Mouse (Mus musculus): ENCODE results near the gene Slc35f4. TPM values are rescaled to one million over a fixed set of nuclear protein-coding genes. Genes with fewer than 3 reads are reported as not detected.

Slc35f4 gene
- polyA plus RNA-seq, 1 experiment, result 0.20 TPM

- no peak overlapping the region for H3K27ac ChIP-seq (ENCODE audit: control insufficient read depth, insufficient read depth, low read depth, low read length)
- no peak overlapping the region for H3K4me3 ChIP-seq (ENCODE audit: control insufficient read depth, low read depth, low read length)
- TF ChIP-seq CTCF (IDR thresholded peaks at IDR 0.05; ENCODE audit: control insufficient read depth, insufficient read depth, insufficient replicate concordance, low read depth, low read length) (no peak), POLR2A (IDR thresholded peaks at IDR 0.05; ENCODE audit: control insufficient read depth, low read depth, low read length) (no peak)
- no peaks in the 10 kb centered on the region for H3K36me3 ChIP-seq (ENCODE audit: control insufficient read depth, insufficient read depth, low read length)
- no peaks in the 10 kb centered on the region for H3K27me3 ChIP-seq (ENCODE audit: control insufficient read depth, insufficient read depth, low read length)
- H3K4me1 ChIP-seq (ENCODE audit: control insufficient read depth, insufficient read depth, low read length), result no peaks in the 10 kb centered on the region
These were observed 72.1 kb downstream of the Slc35f4 start for GRCm38 (mm10) chr14:49453782-49454181.

DNA sequence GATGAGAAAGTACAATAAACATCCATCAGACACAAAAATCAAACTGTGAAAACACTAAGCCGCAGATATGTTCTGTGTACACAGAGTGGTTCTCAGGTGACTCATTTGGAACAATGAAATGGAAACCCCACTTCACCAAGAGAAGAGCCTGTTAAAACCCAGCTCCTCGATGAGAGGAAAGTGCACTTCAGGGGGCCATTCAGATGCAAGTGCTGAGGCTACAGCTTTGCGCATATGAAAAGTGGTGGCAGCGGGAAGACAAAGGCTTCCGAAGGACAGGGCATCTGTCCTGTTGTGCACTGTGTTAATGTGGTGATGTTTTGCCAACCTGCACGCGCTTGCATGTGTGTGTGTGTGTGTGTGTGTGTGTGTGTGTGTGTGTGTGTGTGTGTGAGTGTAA lies 78.2 kb downstream of the Slc35f4 start:
- TF ChIP-seq CTCF (IDR thresholded peaks at IDR 0.05; ENCODE audit: control insufficient read depth, insufficient read depth, insufficient replicate concordance, low read depth, low read length) (no peak), POLR2A (IDR thresholded peaks at IDR 0.05; ENCODE audit: control insufficient read depth, low read depth, low read length) (no peak)
- Histone ChIP-seq H3K36me3 (ENCODE audit: control insufficient read depth, insufficient read depth, low read length) (no peaks in the 10 kb centered on the region), H3K4me3 (ENCODE audit: control insufficient read depth, low read depth, low read length) (no peak overlapping the region), H3K27me3 (ENCODE audit: control insufficient read depth, insufficient read depth, low read length) (no peaks in the 10 kb centered on the region), H3K27ac (ENCODE audit: control insufficient read depth, insufficient read depth, low read depth, low read length) (no peak overlapping the region), H3K4me1 (ENCODE audit: control insufficient read depth, insufficient read depth, low read length) (no peaks in the 10 kb centered on the region)

DNA sequence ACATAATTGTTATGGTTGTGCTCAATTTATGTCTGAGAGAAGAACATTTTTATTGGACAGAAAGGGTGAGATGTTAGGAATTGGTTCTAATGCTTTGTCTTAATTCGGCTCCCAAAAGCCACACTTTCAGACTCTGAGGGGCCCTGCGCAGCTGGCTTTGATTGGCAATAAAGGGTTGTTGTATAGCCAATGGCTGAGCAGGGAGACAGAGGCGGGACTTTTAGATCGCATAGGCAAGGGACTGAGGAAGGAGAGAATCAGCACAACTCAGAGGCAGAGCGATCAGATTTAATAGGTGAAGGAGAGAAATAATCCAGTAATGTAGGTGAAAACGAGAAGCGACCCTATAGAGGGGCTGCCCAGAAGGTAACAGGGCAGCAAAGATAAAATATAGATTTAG lies 79.4 kb downstream of the Slc35f4 start:
- Histone ChIP-seq H3K4me1 (ENCODE audit: control insufficient read depth, insufficient read depth, low read length) (no peaks in the 10 kb centered on the region), H3K36me3 (ENCODE audit: control insufficient read depth, insufficient read depth, low read length) (no peaks in the 10 kb centered on the region), H3K27me3 (ENCODE audit: control insufficient read depth, insufficient read depth, low read length) (no peaks in the 10 kb centered on the region), H3K27ac (ENCODE audit: control insufficient read depth, insufficient read depth, low read depth, low read length) (no peak overlapping the region), H3K4me3 (ENCODE audit: control insufficient read depth, low read depth, low read length) (no peak overlapping the region)
- TF ChIP-seq POLR2A (IDR thresholded peaks at IDR 0.05; ENCODE audit: control insufficient read depth, low read depth, low read length), result no peak
- no peak for TF ChIP-seq CTCF (IDR thresholded peaks at IDR 0.05; ENCODE audit: control insufficient read depth, insufficient read depth, insufficient replicate concordance, low read depth, low read length)

DNA sequence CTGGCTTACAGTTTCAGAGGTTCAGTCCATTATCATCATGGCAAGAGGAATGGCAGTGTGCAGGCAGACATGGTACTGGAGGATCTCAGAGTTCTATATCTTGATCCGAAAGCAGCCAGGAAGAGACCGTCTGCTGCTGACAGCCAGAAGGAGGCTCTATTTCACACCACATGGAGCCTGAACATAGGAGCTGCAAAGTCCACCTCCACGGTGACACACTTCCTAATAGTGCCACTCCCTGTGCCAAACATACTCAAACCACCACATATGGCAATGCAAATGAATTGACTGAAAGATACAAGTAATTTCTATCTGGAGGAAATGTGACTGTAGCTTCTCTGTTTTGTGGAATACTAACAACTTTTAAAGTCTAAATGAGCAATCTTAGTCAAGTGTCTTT lies 89.0 kb downstream of the Slc35f4 start:
- no peak overlapping the region for H3K4me3 ChIP-seq (ENCODE audit: control insufficient read depth, low read depth, low read length)
- H3K4me1 ChIP-seq (ENCODE audit: control insufficient read depth, insufficient read depth, low read length), result no peaks in the 10 kb centered on the region
- H3K27ac ChIP-seq (ENCODE audit: control insufficient read depth, insufficient read depth, low read depth, low read length), result no peak overlapping the region
- no peaks in the 10 kb centered on the region for H3K36me3 ChIP-seq (ENCODE audit: control insufficient read depth, insufficient read depth, low read length)
- no peak for TF ChIP-seq POLR2A (IDR thresholded peaks at IDR 0.05; ENCODE audit: control insufficient read depth, low read depth, low read length)
- TF ChIP-seq CTCF (IDR thresholded peaks at IDR 0.05; ENCODE audit: control insufficient read depth, insufficient read depth, insufficient replicate concordance, low read depth, low read length), result no peak
- no peaks in the 10 kb centered on the region for H3K27me3 ChIP-seq (ENCODE audit: control insufficient read depth, insufficient read depth, low read length)

DNA sequence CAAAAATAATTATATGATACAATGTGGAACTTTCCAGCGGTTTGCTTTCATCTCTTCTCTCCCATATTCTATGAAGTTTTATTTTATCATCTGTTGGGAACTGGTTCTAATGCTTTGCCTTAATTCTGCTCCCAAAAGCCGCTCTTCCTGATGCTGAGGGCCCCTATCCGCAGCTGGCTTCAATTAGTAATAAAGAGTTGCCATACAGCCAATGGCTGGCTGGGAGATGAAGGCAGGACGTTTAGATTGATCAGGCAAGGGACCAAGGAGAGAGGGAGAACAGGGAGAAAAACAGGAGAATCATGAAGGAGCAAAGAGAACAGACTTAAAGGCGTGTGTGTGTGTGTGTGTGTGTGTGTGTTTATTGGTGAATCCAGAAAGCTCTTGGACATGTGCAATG lies 94.0 kb downstream of the Slc35f4 start:
- H3K27me3 ChIP-seq (ENCODE audit: control insufficient read depth, insufficient read depth, low read length), result no peaks in the 10 kb centered on the region
- H3K27ac ChIP-seq (ENCODE audit: control insufficient read depth, insufficient read depth, low read depth, low read length), result no peak overlapping the region
- H3K4me1 ChIP-seq (ENCODE audit: control insufficient read depth, insufficient read depth, low read length), result no peaks in the 10 kb centered on the region
- no peak for TF ChIP-seq POLR2A (IDR thresholded peaks at IDR 0.05; ENCODE audit: control insufficient read depth, low read depth, low read length)
- no peak for TF ChIP-seq CTCF (IDR thresholded peaks at IDR 0.05; ENCODE audit: control insufficient read depth, insufficient read depth, insufficient replicate concordance, low read depth, low read length)
- no peaks in the 10 kb centered on the region for H3K36me3 ChIP-seq (ENCODE audit: control insufficient read depth, insufficient read depth, low read length)
- H3K4me3 ChIP-seq (ENCODE audit: control insufficient read depth, low read depth, low read length), result no peak overlapping the region

GRCm38 (mm10) chr14:49392482-49392881 lies 133.4 kb downstream of the Slc35f4 start:
- Histone ChIP-seq H3K36me3 (ENCODE audit: control insufficient read depth, insufficient read depth, low read length) (no peaks in the 10 kb centered on the region), H3K4me1 (ENCODE audit: control insufficient read depth, insufficient read depth, low read length) (no peaks in the 10 kb centered on the region), H3K4me3 (ENCODE audit: control insufficient read depth, low read depth, low read length) (no peak overlapping the region), H3K27me3 (ENCODE audit: control insufficient read depth, insufficient read depth, low read length) (no peaks in the 10 kb centered on the region), H3K27ac (ENCODE audit: control insufficient read depth, insufficient read depth, low read depth, low read length) (no peak overlapping the region)
- TF ChIP-seq POLR2A (IDR thresholded peaks at IDR 0.05; ENCODE audit: control insufficient read depth, low read depth, low read length) (no peak), CTCF (IDR thresholded peaks at IDR 0.05; ENCODE audit: control insufficient read depth, insufficient read depth, insufficient replicate concordance, low read depth, low read length) (peak; percentile 6; the same call in 1 of the 2 replicates)

DNA sequence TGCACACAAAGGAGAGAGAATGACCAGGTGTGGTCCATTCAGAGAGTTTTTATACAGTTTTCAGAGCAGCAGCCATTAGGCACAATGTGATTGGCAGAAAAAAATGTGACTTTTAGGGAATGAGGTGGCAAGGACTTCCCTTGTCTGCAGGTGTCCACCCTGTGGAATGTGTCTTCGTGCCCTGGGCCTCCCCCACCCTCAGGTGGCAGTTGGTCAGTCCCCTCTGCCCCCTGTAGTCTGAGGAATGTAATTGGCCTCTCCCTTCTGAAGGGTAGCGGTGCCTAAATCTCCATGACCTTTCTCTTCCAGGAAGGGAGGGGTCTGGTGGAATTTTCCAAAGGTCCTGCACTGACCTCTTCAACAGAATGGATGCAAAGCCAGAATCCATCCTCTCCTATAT lies 163.7 kb downstream of the Slc35f4 start:
- Histone ChIP-seq H3K36me3 (ENCODE audit: control insufficient read depth, insufficient read depth, low read length) (no peaks in the 10 kb centered on the region), H3K27me3 (ENCODE audit: control insufficient read depth, insufficient read depth, low read length) (no peaks in the 10 kb centered on the region), H3K27ac (ENCODE audit: control insufficient read depth, insufficient read depth, low read depth, low read length) (no peak overlapping the region), H3K4me1 (ENCODE audit: control insufficient read depth, insufficient read depth, low read length) (peaks cover 3% of the 10 kb centered on the region; the same call in 1 of the 2 replicates), H3K4me3 (ENCODE audit: control insufficient read depth, low read depth, low read length) (no peak overlapping the region)
- no peak for TF ChIP-seq POLR2A (IDR thresholded peaks at IDR 0.05; ENCODE audit: control insufficient read depth, low read depth, low read length)
- TF ChIP-seq CTCF (IDR thresholded peaks at IDR 0.05; ENCODE audit: control insufficient read depth, insufficient read depth, insufficient replicate concordance, low read depth, low read length), result no peak

- H3K27me3 ChIP-seq (ENCODE audit: control insufficient read depth, insufficient read depth, low read length), result no peaks in the 10 kb centered on the region
- H3K4me3 ChIP-seq (ENCODE audit: control insufficient read depth, low read depth, low read length), result no peak overlapping the region
- H3K4me1 ChIP-seq (ENCODE audit: control insufficient read depth, insufficient read depth, low read length), result no peaks in the 10 kb centered on the region
- no peak overlapping the region for H3K27ac ChIP-seq (ENCODE audit: control insufficient read depth, insufficient read depth, low read depth, low read length)
- H3K36me3 ChIP-seq (ENCODE audit: control insufficient read depth, insufficient read depth, low read length), result no peaks in the 10 kb centered on the region
- TF ChIP-seq POLR2A (IDR thresholded peaks at IDR 0.05; ENCODE audit: control insufficient read depth, low read depth, low read length) (no peak), CTCF (IDR thresholded peaks at IDR 0.05; ENCODE audit: control insufficient read depth, insufficient read depth, insufficient replicate concordance, low read depth, low read length) (no peak)
These were observed 170.3 kb downstream of the Slc35f4 start for GRCm38 (mm10) chr14:49355561-49355960.
